Mouse (Mus musculus) NIH3T3 (cell line): ENCODE measurements around the gene Pfkfb2.
A peak's percentile ranks its signal among the peaks of the same experiment; 100 is the strongest.

ENCODE experiments used
- DNase-seq: peaks from one replicate; pipeline ENCODE4 v3.0.0-alpha.2; 2012; ENCODE audit warnings: low read depth

The Pfkfb2 gene

DNA sequence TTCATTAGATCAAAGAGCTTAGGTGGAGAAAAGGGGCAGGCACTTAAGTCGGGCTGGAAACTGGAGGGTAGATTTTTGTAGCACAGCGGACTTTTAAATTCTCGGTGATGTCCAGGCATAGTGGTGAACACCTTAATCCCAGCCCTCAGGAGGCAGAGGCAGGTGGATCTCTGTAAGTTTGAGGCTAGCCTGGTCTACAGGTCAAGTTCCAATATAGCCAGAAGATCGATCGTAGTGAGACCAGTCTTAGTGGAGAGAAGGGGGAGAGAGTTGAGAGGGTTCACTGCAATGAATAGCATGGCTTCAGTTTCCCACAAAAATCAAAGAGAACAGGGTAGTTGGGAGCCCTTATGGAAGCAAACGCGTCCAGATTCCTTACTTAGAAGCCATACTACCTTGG lies 8.9 kb upstream of the Pfkfb2 start:
- no peak for DNase-seq

DNA sequence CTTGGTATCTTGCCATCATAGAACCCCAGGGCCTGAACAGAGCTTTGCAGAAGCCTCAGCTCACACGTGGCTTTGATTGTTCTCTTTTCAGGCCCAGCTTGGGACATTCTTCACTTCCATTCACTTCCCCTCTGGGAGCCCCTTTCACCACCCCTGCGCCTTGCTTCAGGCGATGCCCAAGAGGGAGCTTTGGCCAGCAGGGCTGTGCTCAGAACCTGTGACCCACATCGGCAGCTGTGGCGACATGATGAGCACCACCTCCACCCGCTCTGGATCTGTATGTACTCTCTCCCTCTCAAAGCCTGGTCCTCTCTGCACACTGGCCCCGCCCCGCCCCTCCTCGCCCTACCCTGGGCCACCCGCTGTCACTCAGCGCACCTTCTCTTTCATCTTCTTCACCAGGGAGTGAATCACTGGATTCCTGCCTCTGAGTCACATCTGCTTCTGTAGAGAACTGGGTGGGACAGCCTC lies 8.4 kb upstream of the Pfkfb2 start:
- no peak for DNase-seq

DNA sequence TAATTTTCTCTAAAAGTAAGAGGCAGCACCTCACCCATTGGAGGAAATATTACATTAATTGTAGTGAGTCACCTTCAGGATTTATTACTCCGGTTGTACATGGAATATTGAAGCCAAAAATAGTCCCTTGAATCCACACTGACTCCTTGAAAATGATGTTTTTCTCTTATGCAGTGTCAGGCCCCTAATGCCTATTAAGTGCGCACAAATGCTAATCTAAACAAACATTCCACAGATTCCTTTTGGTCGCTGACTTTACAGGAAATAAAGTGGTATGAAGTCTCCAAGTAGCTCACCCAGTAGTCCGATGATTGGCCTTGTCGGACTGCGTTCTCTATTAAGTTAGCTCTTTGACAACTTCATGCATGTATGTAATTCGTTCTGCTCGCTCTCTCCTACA lies 5.8 kb upstream of the Pfkfb2 start:
- DNase-seq, result no peak

DNA sequence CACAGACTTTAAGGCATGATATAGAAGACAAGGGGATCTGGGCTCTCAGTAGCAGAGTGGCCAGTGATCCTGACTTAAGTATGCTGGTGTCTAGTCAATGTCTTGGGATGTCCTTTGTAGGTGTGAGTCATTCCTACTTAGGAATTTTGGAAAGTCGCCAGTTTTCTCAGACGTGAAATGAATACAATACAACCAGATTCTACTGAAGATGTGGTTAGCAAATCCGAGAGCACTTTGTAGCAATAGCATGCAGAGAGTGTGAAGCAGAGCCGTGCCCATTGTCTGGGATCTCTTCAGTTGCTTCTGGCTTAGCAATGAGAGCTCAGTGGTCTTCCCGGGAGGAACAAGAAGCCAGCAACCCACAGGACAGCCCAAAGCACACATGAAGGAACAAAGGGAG lies 5.4 kb upstream of the Pfkfb2 start:
- DNase-seq, result peak; percentile 60

DNA sequence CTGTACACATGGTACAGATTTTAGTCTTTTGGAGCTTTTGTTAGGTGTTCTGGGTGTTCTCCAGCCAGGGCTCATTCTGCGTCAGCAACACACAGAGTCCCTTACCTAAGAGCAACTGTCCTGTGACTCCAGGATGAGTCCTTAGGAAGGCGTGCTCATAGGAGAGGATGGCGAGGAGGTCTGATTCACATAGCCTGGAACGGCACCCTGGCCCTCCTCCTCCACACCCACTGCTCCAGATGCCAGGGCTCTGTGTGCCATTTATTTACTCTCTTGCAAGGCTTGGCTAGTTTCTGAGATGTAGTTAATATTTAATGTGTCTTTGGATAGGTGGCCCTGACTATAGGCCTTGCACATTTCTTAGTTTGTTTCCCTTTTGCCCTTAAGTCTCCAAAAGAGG lies 4.6 kb upstream of the Pfkfb2 start:
- no peak for DNase-seq

DNA sequence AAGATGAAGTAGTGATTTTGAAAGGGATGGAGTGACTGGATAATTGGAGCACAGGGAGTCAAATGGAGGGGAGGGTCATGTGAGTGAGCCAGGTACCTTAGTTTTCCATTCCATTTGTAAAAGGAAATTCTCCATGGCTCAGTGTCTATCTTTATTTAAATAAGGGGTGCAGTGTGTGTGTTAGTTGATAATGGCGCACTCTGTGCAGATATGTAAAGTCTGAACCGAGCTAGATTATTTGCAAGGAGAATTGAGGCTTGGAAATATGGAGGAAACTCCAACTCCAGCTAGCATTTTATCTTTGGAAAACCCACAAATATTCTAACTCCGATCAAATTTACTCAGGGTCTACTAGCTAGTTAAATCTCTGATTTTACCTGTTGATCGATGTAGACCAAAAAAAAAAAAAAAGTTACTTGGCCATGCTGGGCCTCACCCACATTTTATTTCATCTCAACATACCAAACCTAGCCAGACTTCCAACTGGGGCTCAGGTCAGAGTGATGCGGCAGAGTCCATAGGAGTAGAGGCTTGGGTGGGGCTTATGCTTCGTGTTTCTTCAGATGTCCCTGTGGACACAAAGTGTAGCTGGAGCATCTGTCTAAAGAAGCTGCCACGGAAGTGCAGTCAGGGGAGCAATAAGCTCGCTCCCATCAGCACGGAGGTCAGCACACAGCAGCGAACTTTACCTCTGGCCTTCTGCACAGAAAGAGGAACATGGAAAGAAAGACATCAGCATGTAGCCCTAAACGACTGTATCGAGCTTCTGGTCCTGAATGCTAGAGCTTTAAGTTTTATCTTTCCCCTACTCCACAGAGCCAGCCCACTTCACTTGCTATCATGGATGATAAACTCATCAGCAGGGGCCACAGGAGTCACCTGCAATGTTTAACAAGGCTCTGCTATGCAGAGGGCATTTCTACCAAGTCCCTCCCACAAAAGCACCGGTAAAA lies 3.9 kb upstream of the Pfkfb2 start:
- no peak for DNase-seq

DNA sequence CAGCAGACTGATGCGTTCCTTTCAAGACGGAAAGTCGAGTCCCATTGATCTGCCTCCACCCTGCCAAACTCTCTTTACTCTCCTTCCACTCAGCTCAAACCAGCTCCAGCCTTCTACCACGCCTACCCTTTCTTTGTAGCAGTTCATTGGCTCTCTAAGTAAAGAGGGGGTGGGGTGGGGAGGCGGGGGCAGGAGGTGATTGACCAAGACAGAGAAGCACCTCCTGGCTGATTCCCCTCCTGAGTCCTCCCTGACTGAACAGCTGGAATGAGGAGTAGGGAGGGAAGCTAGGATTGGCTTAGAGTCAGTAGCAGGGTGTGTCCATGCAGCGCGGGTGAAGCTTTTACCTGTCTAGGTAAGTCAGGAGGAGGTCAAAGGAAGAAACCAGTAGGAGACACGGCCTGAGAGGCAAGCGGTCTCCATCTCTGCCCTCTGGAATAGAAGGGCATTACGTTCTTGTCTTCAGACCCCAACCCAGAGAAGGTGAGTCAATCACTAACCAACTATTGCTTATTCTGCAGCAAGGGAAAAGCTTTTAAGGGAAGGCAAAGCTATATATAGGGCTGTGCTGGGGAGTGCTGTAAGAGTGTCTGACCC lies 2.8 kb upstream of the Pfkfb2 start, which contains the start of gene AA986860:
Gene AA986860 (plus strand): TSS at position 236 of the 597 bp plus-strand sequence.
- DNase-seq, result no peak

DNA sequence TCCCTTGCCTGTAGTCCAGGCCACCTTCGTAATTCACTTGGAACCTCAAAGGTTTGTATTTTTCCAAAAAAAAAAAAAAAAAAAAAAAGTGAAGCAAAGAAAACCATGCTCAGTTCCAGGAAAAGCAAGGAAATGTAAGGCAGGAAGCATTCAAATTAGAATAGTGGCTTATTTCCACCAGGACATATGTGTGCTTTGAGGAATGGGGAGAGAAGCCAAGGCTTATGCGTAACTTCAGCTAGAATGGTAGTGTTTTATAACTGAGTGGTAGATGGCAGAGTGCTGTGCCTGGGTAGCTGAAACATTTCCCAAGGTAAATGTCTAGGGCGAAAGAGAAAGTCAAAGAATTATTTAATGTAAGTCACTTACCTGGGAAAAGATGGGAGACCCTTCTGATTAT lies 345 bp downstream of the Pfkfb2 start:
- no peak for DNase-seq

DNA sequence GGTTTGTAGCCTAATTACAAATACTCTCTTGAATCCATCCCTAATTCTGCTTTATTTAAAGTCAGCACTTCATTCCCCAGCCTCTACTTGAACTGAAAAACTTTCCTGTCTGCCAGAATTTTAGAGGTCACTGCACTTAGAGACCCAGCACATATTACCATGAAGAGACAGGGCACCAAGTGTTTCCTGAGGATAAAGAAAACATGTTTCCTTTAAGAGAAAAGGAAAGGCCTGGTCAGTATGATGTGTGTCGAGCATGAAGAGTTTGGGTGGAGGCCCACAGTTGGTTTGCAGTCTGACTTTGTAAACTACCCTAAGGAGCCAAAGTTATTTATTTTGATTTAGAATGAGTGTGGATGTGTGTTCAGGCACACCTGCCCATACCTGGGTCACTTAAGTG lies 983 bp downstream of the Pfkfb2 start:
- no peak for DNase-seq

DNA sequence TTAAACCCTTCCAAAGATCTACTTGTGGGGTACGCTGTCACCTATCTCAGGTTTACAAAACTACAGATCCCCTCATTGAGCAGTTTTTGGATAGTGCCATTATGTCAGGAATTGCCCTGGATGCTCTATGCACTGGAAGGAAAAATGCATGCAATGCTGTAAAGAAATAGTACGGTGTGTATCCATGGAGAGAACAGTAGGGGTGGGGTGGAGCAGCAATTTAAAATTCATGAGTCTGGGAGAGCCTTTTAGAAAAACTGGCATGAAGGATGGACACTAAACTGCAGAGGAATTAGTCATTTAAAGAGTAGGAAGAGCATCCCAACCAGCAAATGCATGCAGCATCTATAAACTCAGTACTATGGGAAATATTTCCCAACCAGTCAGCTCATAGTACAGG lies 2.7 kb downstream of the Pfkfb2 start:
- DNase-seq, result no peak

DNA sequence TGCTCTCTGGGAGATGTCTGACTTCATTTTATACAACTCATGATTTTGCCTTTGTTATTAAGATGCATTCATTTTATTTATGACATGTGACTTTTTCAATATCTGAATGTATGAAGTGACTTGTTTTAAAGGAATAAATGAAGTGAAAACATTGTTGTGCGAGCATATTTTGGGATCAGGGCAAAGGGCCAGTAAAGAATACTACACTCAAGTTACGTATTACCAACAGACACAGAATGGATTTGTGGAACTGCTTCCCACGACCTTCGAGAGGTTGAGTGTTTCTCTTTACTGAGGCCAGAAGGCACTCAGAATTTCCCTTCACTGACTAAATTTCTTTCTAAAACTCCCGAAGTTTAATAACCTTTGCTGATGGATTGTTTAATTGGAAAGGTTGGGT lies 4.8 kb downstream of the Pfkfb2 start:
- no peak for DNase-seq

DNA sequence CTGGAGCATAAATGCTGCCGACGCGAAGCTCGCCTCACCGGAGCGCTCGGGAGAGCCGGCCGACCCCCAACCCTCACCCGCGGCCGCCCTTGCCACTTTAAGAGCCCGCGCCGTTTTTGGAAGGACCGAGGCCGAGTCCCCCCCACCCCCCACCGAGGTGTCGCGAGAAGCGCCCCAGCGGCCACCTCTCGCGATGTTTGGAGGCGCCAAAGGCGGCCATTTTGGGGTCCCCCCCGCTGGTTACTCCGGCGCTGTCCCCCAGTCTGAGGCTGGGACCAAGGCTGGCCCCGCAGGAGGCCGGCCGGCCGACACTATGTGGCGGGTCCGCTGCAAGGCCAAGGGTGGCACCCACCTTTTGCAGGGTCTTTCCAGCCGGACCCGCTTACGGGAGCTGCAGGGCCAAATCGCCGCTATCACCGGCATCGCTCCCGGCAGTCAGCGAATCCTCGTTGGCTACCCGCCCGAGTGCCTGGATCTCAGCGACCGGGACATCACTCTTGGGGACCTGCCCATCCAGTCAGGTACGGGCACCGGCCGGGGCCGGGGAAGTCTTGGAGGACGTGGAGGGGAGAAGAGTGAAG lies 11.7 kb downstream of the Pfkfb2 start, which contains the start of gene Yod1:
Gene Yod1 (plus strand): TSS at position 37 of the 581 bp plus-strand sequence.
- peak; percentile 98 for DNase-seq

DNA sequence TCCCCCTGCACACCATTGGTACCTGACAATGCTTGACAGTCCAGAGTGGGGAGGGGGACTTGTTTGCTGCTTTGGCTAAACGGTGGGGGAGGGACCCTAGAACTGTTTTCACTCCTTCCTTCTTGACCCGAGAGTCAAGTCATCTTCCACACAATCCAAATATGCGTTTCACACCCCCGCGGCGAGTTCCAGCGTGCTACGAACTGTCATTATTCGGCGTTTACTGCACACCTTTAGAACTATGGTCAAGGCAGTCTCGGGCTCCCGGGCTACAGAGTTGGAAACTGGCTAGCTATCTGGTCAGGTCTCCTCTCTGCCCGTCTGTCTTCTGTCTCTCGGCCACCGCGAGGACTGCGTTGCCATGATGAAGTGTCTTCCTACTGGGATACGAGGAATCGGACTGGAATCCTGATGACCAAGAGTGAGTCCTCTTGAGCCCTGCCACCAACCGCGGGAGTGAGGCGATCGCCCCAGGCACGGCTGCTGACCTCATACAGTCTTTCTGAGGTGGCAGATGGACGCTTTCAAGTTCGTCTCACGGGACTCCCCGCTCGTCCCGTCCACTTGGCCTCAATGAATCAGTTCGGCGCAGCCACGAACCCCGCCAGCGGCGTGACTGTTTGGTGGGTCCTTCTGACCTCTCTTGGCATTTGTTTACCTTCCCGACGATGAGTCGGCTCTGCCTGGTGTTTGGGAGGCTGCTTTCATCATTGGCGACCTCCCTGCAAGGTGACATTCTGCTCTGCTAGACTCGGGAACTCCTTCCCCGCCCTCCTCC lies 12.4 kb downstream of the Pfkfb2 start:
- peak; percentile 53 for DNase-seq

DNA sequence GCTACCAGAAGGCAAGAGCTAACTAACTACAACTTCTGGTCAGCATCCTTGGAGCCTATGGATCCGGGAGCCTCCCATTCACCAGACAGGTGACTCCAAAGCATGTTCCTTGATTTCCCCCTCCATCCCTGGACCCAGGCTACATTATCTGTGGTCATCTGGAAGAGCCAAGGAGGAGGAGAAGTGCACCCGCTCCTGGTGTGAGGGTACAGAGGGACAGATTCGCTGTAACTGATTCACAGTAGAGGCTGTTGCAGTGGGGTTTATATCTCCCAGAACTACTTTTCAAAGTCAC lies 12.9 kb downstream of the Pfkfb2 start:
- DNase-seq, result no peak

DNA sequence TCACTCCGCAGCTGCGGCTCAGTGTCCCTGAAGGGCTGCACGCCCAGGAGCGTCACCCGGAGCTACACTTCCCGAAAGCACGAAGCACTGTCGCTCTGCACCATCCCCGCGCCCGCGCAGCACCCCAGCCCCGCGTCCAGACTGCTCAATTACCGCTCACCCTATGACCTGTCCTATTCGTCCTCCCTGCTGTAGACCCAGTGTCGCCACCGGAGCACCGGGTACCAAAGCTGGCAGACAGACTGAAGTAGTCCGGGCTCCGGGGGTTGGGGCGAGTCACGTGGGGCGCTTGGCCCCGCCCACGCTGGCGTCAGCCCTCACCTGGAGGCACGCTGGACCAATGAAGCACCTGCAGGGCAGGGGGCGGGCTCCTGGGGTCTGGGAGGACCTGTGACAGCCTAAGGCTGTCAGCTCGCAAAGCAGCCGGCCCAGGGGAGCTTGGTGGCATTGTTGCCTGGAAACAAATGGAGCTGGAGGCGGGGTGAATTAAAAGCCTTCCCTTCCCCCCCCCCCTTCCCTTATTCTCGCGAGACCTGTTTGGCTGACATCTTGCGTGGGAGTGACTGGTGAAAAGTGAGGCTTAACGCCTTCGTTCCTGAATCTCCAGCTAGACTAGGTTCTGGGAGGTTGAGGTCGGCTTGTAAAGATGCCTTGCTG lies 13.4 kb downstream of the Pfkfb2 start, which contains the start of gene Gm29427:
Gene Gm29427 (minus strand): TSS at position 239 of the 657 bp plus-strand sequence.
- peak; percentile 95 for DNase-seq

DNA sequence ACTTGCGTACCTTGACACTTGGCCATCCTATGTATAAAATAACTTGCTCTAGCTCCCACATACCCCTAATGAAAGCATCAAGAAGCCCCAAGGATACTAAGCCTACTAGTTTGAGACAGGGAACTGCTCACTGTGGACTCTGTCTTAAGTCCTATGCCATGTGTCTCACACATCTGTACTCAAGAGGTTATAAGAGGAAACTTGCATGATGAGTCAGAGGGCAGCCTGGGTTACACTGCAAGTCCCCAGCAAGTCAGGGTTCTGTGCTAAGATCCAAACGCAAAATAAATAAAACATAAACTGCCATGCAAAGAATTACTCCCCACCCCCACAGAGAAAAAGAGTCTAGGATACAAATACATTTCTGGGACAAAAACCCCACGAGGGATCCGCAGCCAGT lies 15.0 kb downstream of the Pfkfb2 start:
- no peak for DNase-seq

DNA sequence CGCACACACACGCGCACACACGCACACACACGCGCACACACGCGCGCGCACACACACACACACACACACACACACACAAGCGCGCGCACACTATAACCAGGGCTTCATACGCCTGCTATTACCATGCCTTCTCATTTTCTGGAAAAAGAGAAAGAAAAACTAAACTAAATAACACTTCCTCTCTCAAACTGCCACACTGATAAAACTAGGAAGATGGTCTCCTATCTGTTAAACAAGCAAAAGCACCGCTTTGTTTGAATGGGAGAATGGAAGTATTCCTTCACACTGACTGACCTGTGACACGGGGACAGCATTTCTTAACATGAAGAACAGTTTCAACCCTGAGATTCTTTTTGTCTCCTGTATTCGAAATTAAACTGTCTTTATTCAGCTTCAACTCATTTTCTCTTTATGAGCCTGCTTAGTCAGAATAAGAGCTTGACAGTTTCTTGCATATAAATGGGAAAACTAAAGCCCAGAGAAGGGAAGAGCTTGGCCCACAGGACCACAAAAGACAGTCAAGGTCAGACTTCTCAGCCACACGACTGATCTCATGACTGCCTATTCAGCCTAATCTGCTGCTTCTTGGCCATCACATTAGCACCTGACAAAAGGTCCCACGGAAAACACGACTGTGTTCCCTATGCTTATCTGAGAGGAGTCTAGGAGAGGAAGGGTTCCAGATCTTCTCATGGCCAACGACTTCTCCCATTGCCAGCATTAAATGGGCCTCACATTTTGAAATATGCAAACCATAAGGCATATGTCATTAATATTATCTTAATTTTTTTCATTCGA lies 18.6 kb downstream of the Pfkfb2 start:
- no peak for DNase-seq

DNA sequence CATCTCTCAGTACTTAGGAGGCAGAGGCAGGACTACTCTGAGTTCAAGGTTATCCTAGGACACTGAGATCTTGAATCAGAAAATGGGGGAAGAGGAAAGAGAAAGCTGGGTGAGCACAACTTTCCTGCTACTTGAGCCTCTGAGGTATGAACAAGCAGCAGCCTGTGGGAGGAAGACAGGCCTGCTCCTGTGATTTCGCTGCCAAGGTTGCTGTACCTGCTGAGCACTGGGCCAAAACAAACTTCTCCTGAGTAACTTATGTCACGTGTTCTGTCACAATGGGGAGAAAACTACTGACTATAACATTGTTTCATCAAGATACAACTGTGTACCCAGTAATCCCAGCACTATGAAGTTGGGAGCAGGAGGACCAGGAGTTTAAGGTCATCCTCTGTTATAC lies 25.4 kb downstream of the Pfkfb2 start:
- DNase-seq, result no peak

DNA sequence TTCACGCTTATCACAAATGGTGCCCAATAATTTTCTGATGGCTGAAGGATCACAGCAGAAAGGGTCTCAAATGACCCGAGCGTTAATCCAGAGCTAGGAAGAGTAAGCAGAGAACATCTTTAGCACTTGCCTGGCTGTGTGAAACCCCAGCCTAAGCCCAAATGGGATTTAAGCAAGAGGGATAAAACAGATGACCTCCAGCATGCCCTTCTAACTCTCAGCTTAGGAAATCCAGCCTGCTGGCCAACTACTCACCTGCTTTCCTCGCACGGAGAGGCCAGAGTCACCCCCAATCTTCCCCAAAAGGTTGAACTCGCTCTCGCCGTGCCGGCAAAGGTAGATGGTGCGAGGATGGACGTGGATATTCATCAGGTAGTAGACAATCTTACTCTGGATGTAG lies 27.1 kb downstream of the Pfkfb2 start:
- DNase-seq, result no peak

DNA sequence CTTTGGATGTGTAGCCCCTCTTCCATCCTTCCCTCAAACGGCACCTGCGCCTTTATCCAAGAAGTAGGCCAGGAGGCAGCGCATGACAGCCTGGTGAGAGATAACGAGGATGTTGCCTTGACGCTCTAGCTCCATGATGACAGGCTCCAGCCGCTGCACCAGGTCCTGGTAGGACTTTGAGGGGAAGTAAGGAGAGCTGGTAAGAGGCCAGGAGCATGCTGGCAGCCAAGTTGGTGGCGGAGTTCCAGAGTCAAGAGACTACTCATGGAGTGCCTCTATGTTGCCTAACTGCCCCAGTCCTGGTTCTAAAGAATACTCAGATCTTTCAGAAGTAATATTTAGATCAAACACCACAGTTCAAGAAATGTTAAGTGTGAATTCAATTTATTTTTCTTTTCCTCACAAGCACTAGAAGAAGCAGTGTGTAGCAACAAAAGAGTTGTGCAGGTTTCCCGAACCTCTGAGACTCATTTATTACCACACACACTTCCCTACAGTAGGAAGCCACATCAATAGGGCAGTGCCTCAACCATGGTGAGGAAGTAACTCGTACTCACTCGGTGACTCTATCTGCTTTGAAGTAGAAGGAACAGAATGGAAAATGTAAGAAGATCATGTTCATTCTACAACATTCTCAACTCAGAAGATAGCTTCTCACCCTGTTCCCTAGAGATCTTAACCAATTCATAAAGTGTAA lies 29.0 kb downstream of the Pfkfb2 start:
- peak; percentile 35 for DNase-seq
